Mouse (Mus musculus) kidney, embryonic 15.5 days (tissue): ENCODE measurements around the gene Aoc1. TPM values are rescaled to one million over a fixed set of nuclear protein-coding genes. Genes with fewer than 3 reads are reported as not detected.

Experiments
- ATAC-seq: fragments of 200-750 bp; cut with Nextera tagmentation; replicated peaks from 2 replicates; pipeline ENCODE4 v1.8.0; 2017; ENCODE audit warnings: moderate TSS enrichment; ENCODE audit not compliant: low FRiP score
- H3K27ac ChIP-seq: fragments of 300-500 bp; sonication (generic); 2 replicates; pipeline ENCODE4 v1.5.1; 2015; ENCODE audit warnings: mild to moderate bottlenecking, inconsistent platforms
- H3K27me3 ChIP-seq: fragments of 300-500 bp; sonication (generic); 2 replicates; pipeline ENCODE4 v1.6.1; 2015; ENCODE audit warnings: inconsistent platforms
- H3K36me3 ChIP-seq: fragments of 300-500 bp; sonication (generic); 2 replicates; pipeline ENCODE4 v1.6.1; 2015; ENCODE audit warnings: inconsistent platforms
- H3K4me1 ChIP-seq: fragments of 300-500 bp; sonication (generic); 2 replicates; pipeline ENCODE4 v1.6.1; 2015; ENCODE audit warnings: inconsistent platforms
- H3K4me2 ChIP-seq: fragments of 300-500 bp; sonication (generic); 2 replicates; pipeline ENCODE4 v1.6.1; 2015; ENCODE audit warnings: moderate library complexity, mild to moderate bottlenecking, inconsistent platforms
- H3K4me3 ChIP-seq: fragments of 300-500 bp; sonication (generic); replicated peaks from 2 replicates; pipeline ENCODE4 v1.5.1; 2015; ENCODE audit warnings: mild to moderate bottlenecking, inconsistent platforms
- H3K9ac ChIP-seq: fragments of 300-500 bp; sonication (generic); 2 replicates; pipeline ENCODE4 v1.6.1; 2015; ENCODE audit warnings: mild to moderate bottlenecking, inconsistent platforms
- H3K9me3 ChIP-seq: fragments of 300-500 bp; sonication (generic); replicated peaks from 2 replicates; pipeline ENCODE4 v1.6.1; 2016; ENCODE audit warnings: inconsistent platforms
- WGBS: fragments of 180-500 bp; shearing (Covaris S2); methylation state at CpG from one replicate; pipeline ENCODE4 v1.1.7; 2015; ENCODE audit warnings: mixed read lengths; 5-methylcytosine and 5-hydroxymethylcytosine counted together
- polyA plus RNA-seq: library from polyadenylated mRNA; unstranded; fragments of >200 nt; fragmentation: Nextera tagmentation; extraction: Ambion mirVana; gene quantifications from 2 replicates; pipeline ENCODE4 v1.2.1, GENCODE M21; 2015

Aoc1 gene
- polyA plus RNA-seq, 1 experiment from 2014 or later = 2.6 TPM

GRCm38 (mm10) chr6:48949596-48949995, 76.9 kb downstream of the Aoc1 start:
- Histone ChIP-seq H3K36me3 (no peaks in the 10 kb centered on the region), H3K27ac (no peak overlapping the region), H3K4me2 (no peak overlapping the region), H3K27me3 (no peaks in the 10 kb centered on the region), H3K9ac (no peak overlapping the region), H3K4me3 (no peak overlapping the region), H3K9me3 (no peaks in the 10 kb centered on the region), H3K4me1 (no peaks in the 10 kb centered on the region)
- ATAC-seq = no peak
- WGBS = 60% methylated on average over 2 of the region's 2 CpGs

- Histone ChIP-seq H3K27ac (no peak overlapping the region), H3K9ac (no peak overlapping the region), H3K9me3 (no peaks in the 10 kb centered on the region), H3K4me2 (no peak overlapping the region), H3K4me3 (no peak overlapping the region), H3K27me3 (no peaks in the 10 kb centered on the region), H3K4me1 (no peaks in the 10 kb centered on the region), H3K36me3 (no peaks in the 10 kb centered on the region)
- ATAC-seq = no peak
- WGBS = 88% methylated on average over 5 of the region's 5 CpGs
Observed at GRCm38 (mm10) chr6:48950676-48951075, 78.0 kb downstream of the Aoc1 start.

- Histone ChIP-seq H3K9me3 (no peaks in the 10 kb centered on the region), H3K36me3 (no peaks in the 10 kb centered on the region), H3K27ac (no peak overlapping the region), H3K4me3 (no peak overlapping the region), H3K9ac (no peak overlapping the region), H3K4me1 (no peaks in the 10 kb centered on the region), H3K27me3 (no peaks in the 10 kb centered on the region), H3K4me2 (no peak overlapping the region)
- no peak for ATAC-seq
- WGBS = 87% methylated on average over 6 of the region's 6 CpGs
Observed at GRCm38 (mm10) chr6:48951630-48952029, 78.9 kb downstream of the Aoc1 start.

- Histone ChIP-seq H3K36me3 (no peaks in the 10 kb centered on the region), H3K9ac (no peak overlapping the region), H3K27me3 (no peaks in the 10 kb centered on the region), H3K27ac (no peak overlapping the region), H3K4me2 (no peak overlapping the region), H3K4me1 (no peaks in the 10 kb centered on the region), H3K9me3 (no peaks in the 10 kb centered on the region), H3K4me3 (no peak overlapping the region)
- ATAC-seq = no peak
- WGBS = 80% methylated on average over 5 of the region's 5 CpGs
Observed at GRCm38 (mm10) chr6:48953220-48953619, 80.5 kb downstream of the Aoc1 start.

DNA sequence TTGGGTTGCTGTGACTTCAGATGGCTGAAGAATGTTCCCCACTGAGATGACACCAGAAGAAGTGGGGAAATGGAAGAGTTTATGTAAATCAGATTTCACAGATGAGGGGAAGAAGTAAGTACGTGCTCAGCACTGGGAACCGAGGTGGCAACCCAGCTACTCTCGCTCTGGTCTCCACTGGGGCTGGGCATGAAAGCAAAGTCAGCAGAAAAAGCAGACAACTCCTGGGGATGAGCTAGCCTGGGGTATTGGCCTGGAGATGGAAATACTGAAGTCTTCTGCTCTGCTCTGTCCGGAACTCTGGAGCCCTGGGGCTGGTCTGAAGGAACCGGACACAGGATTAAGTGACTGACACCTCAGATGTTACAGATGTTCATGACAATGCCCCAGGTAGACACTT, 81.5 kb downstream of the Aoc1 start:
- no peaks in the 10 kb centered on the region for H3K27me3 ChIP-seq
- H3K4me2 ChIP-seq = no peak overlapping the region
- no peaks in the 10 kb centered on the region for H3K4me1 ChIP-seq
- ATAC-seq = no peak
- no peak overlapping the region for H3K9ac ChIP-seq
- H3K27ac ChIP-seq = no peak overlapping the region
- H3K9me3 ChIP-seq = no peaks in the 10 kb centered on the region
- whole genome bisulfite sequencing = 87% methylated on average over 5 of the region's 5 CpGs
- H3K36me3 ChIP-seq = no peaks in the 10 kb centered on the region
- H3K4me3 ChIP-seq = no peak overlapping the region

DNA sequence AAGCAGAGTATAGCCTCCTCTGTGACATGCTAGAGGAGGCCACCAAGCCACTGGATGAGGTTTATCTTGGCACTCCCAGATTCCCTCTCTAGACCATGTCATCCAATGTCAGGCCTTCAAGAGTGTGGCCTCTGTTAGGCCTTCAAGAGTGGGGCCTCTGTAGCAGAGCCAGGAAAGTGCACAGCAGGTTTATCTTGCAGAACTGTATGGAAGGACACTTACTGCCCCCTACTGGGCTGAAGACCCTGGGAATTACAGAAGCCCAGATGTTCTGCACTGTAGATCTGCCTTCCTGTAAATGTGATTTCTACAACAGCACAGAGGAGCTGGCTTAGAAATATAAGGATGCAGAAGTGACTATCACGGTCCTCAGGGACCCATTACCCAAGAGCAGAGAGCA, 82.2 kb downstream of the Aoc1 start:
- Histone ChIP-seq H3K27ac (no peak overlapping the region), H3K4me3 (no peak overlapping the region), H3K4me1 (no peaks in the 10 kb centered on the region), H3K36me3 (no peaks in the 10 kb centered on the region), H3K9ac (no peak overlapping the region), H3K4me2 (no peak overlapping the region), H3K9me3 (no peaks in the 10 kb centered on the region), H3K27me3 (no peaks in the 10 kb centered on the region)
- peak; percentile 36; the same call in 1 of the 2 replicates for ATAC-seq
- 40% methylated on average over 1 of the region's 1 CpGs for WGBS

- H3K4me1 ChIP-seq = no peaks in the 10 kb centered on the region
- H3K9ac ChIP-seq = no peak overlapping the region
- H3K27ac ChIP-seq = no peak overlapping the region
- H3K4me2 ChIP-seq = no peak overlapping the region
- H3K36me3 ChIP-seq = no peaks in the 10 kb centered on the region
- ATAC-seq = no peak
- H3K4me3 ChIP-seq = no peak overlapping the region
- no peaks in the 10 kb centered on the region for H3K27me3 ChIP-seq
- WGBS = 82% methylated on average over 4 of the region's 4 CpGs
- no peaks in the 10 kb centered on the region for H3K9me3 ChIP-seq
Observed at GRCm38 (mm10) chr6:48956785-48957184, 84.1 kb downstream of the Aoc1 start.

DNA sequence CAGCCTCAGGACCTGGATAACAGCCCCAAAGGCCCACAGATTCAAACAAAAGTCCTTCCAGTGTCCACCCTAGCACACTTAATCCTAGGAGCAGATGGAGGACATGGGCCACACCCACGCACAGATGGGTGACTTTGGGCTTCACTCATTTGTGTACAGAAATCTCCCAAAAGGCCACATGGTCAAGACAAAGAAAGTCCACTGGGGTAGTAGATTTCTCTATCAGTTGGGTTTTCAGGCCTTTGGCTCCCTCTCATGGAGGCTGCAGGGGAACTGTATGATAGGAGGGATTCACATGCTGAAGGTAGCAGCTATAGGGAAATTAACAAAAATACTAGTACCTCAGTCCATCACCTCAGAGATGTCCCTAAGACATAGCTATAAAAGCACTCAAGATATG, 85.4 kb downstream of the Aoc1 start:
- ATAC-seq = no peak
- Histone ChIP-seq H3K4me3 (no peak overlapping the region), H3K4me2 (no peak overlapping the region), H3K27ac (no peak overlapping the region), H3K4me1 (no peaks in the 10 kb centered on the region), H3K36me3 (no peaks in the 10 kb centered on the region), H3K27me3 (no peaks in the 10 kb centered on the region), H3K9me3 (no peaks in the 10 kb centered on the region), H3K9ac (no peak overlapping the region)
- 66% methylated on average over 1 of the region's 1 CpGs for WGBS

Other genes with a start within 250 kb of the Aoc1 start
- 3.0 and 3.1 TPM in 2 replicates for gene AI854703, start 246.1 kb upstream of the Aoc1 start, polyA plus RNA-seq
- gene Gimap8, start 225.7 kb upstream of the Aoc1 start, polyA plus RNA-seq = 3.3 and 3.8 TPM in 2 replicates
- gene Gimap9, start 196.8 kb upstream of the Aoc1 start, polyA plus RNA-seq = 11.7 and 12.6 TPM in 2 replicates
- gene Gimap4, start 188.3 kb upstream of the Aoc1 start, polyA plus RNA-seq = 69.5 and 72.5 TPM in 2 replicates
- 50.6 and 51.3 TPM in 2 replicates for gene Gimap6, start 164.7 kb upstream of the Aoc1 start, polyA plus RNA-seq
- gene Gm28053, start 154.3 kb upstream of the Aoc1 start, polyA plus RNA-seq = 2.7 and 3.3 TPM in 2 replicates
- not detected in 2 replicates for gene Gimap7, start 154.3 kb upstream of the Aoc1 start, polyA plus RNA-seq
- 32.4 and 33.1 TPM in 2 replicates for gene Gimap1, start 133.8 kb upstream of the Aoc1 start, polyA plus RNA-seq
- 16.4 and 16.5 TPM in 2 replicates for gene Gimap5, start 126.7 kb upstream of the Aoc1 start, polyA plus RNA-seq
- 0.08 TPM in 1 of 2 replicates, not detected in the other for gene Gimap3, start 102.0 kb upstream of the Aoc1 start, polyA plus RNA-seq
- 148 and 153 TPM in 2 replicates for gene Tmem176a, start 32.0 kb upstream of the Aoc1 start, polyA plus RNA-seq
- 353 and 363 TPM in 2 replicates for gene Tmem176b, start 31.4 kb upstream of the Aoc1 start, polyA plus RNA-seq
- gene 1600015I10Rik, start 57.0 kb downstream of the Aoc1 start, polyA plus RNA-seq = not detected in 2 replicates
- gene Doxl2, start 102.1 kb downstream of the Aoc1 start, polyA plus RNA-seq = not detected in 2 replicates
- not detected in 2 replicates for gene Svs1, start 114.0 kb downstream of the Aoc1 start, polyA plus RNA-seq
- gene Gpnmb, start 163.7 kb downstream of the Aoc1 start, polyA plus RNA-seq = 0.38 and 1.1 TPM in 2 replicates
- gene Malsu1, start 200.9 kb downstream of the Aoc1 start, polyA plus RNA-seq = 77.6 and 79.6 TPM in 2 replicates